Mouse (Mus musculus) urinary bladder, postnatal 36 days (tissue): ENCODE measurements around the gene Mcur1.

Experiments
- DNase-seq, 2 experiments: peaks; one replicate each; pipeline ENCODE4 v3.0.0; 2022; ENCODE audit warnings: low spot score in 2 of 2, mixed read lengths in 1 of 2

Mcur1 gene

GRCm38 (mm10) chr13:43559711-43560457 is at the start of gene Mcur1:
TSS of gene Mcur1 (minus strand) at chr13:43560191.
- peak; percentile 86 to 94 for DNase-seq

GRCm38 (mm10) chr13:43608854-43609253 is 48.9 kb upstream of the Mcur1 start:
- DNase-seq = no peak

- DNase-seq = no peak
Measured at GRCm38 (mm10) chr13:43603042-43603441, 43.1 kb upstream of the Mcur1 start.

GRCm38 (mm10) chr13:43602440-43602839 is 42.4 kb upstream of the Mcur1 start:
- no peak for DNase-seq

- no peak for DNase-seq
Measured at GRCm38 (mm10) chr13:43600967-43601366, 41.0 kb upstream of the Mcur1 start.

- peak; percentile 47 to 54 for DNase-seq
Measured at GRCm38 (mm10) chr13:43595896-43596295, 35.9 kb upstream of the Mcur1 start.

GRCm38 (mm10) chr13:43592681-43593068 is 32.7 kb upstream of the Mcur1 start:
- no peak for DNase-seq

GRCm38 (mm10) chr13:43591828-43592680 is 32.1 kb upstream of the Mcur1 start:
- DNase-seq = no peak

- DNase-seq = peak in 1 of 2 experiments; percentile 13
Measured at GRCm38 (mm10) chr13:43587844-43588840, 28.2 kb upstream of the Mcur1 start.

- DNase-seq = no peak
Measured at GRCm38 (mm10) chr13:43586966-43587365, 27.0 kb upstream of the Mcur1 start.

GRCm38 (mm10) chr13:43585335-43585734 is 25.3 kb upstream of the Mcur1 start:
- DNase-seq = no peak

GRCm38 (mm10) chr13:43583504-43583903 is 23.5 kb upstream of the Mcur1 start:
- no peak for DNase-seq

- DNase-seq = no peak
Measured at GRCm38 (mm10) chr13:43582961-43583360, 23.0 kb upstream of the Mcur1 start.

GRCm38 (mm10) chr13:43580661-43581060 is 20.7 kb upstream of the Mcur1 start:
- no peak for DNase-seq

GRCm38 (mm10) chr13:43579740-43580139 is 19.7 kb upstream of the Mcur1 start:
- DNase-seq = peak in 1 of 2 experiments; percentile 45

GRCm38 (mm10) chr13:43577766-43578165 is 17.8 kb upstream of the Mcur1 start:
- DNase-seq = no peak

GRCm38 (mm10) chr13:43577254-43577653 is 17.3 kb upstream of the Mcur1 start:
- DNase-seq = no peak

GRCm38 (mm10) chr13:43575431-43575830 is 15.4 kb upstream of the Mcur1 start:
- no peak for DNase-seq

GRCm38 (mm10) chr13:43573979-43574378 is 14.0 kb upstream of the Mcur1 start:
- no peak for DNase-seq

- DNase-seq = no peak
Measured at GRCm38 (mm10) chr13:43567141-43567891, 7.3 kb upstream of the Mcur1 start.

- DNase-seq = no peak
Measured at GRCm38 (mm10) chr13:43566184-43566583, 6.2 kb upstream of the Mcur1 start.
